Mouse (Mus musculus) intestine, postnatal 0 days (tissue): ENCODE results near the gene Ctnna3. TPM values are rescaled to one million over a fixed set of nuclear protein-coding genes. Genes with fewer than 3 reads are reported as not detected.
"Not testable (repeated sequence)": the region's sequence is repeated elsewhere in the genome, so short reads cannot be mapped to it uniquely, and the experiment has no call there.

Source experiments
- ATAC-seq: fragments of 200-750 bp; cut with Nextera tagmentation; 2 replicates; pipeline ENCODE4 v1.8.0; 2017; ENCODE audit warnings: mild to moderate bottlenecking, moderate TSS enrichment, moderate library complexity
- H3K27ac ChIP-seq: fragments of 300-500 bp; sonication (generic); 2 replicates; pipeline ENCODE4 v1.5.1; 2014; ENCODE audit warnings: mild to moderate bottlenecking, low read depth, low read length, moderate library complexity
- H3K27me3 ChIP-seq: fragments of 300-500 bp; sonication (generic); replicated peaks from 2 replicates; pipeline ENCODE4 v1.6.1; 2014; ENCODE audit warnings: low read length, mixed read lengths; ENCODE audit not compliant: control insufficient read depth, insufficient read depth
- H3K36me3 ChIP-seq: fragments of 300-500 bp; sonication (generic); 2 replicates; pipeline ENCODE4 v1.6.1; 2014; ENCODE audit warnings: mild to moderate bottlenecking, moderate library complexity; ENCODE audit not compliant: control insufficient read depth, insufficient read depth
- H3K4me1 ChIP-seq: fragments of 300-500 bp; sonication (generic); replicated peaks from 2 replicates; pipeline ENCODE4 v1.6.1; 2014; ENCODE audit warnings: antibody characterized with exemption, low read length, mixed read lengths; ENCODE audit not compliant: control insufficient read depth, insufficient read depth
- H3K4me2 ChIP-seq: fragments of 300-500 bp; sonication (generic); replicated peaks from 2 replicates; pipeline ENCODE4 v1.6.1; 2014; ENCODE audit warnings: low read depth, mild to moderate bottlenecking, moderate library complexity
- H3K4me3 ChIP-seq: fragments of 300-500 bp; sonication (generic); 2 replicates; pipeline ENCODE4 v1.5.1; 2014; ENCODE audit warnings: low read depth, low read length
- H3K9ac ChIP-seq: fragments of 300-500 bp; sonication (generic); 2 replicates; pipeline ENCODE4 v1.6.1; 2014; ENCODE audit warnings: mild to moderate bottlenecking, low read depth, low read length
- H3K9me3 ChIP-seq: fragments of 300-500 bp; sonication (generic); 2 replicates; pipeline ENCODE4 v1.6.1; 2016; ENCODE audit warnings: mixed run types; ENCODE audit not compliant: control insufficient read depth
- CTCF ChIP-seq: sonication (generic); IDR thresholded peaks from 2 replicates; pipeline ENCODE4 v1.5.1; 2016; ENCODE audit warnings: low read depth, mild to moderate bottlenecking, control low read depth, antibody characterized with exemption, moderate library complexity
- WGBS: fragments of 180-500 bp; shearing (Covaris S2); extraction: QIAGEN DNeasy Blood & Tissue Kit; methylation state at CpG from one replicate; pipeline ENCODE4 v1.1.7; 2014; 5-methylcytosine and 5-hydroxymethylcytosine counted together
- polyA plus RNA-seq: library from polyadenylated mRNA; unstranded; fragments of >200 nt; fragmentation: Nextera tagmentation; extraction: Ambion mirVana; gene quantifications from 2 replicates; pipeline ENCODE4 v1.2.1, GENCODE M21; 2015

Gene Ctnna3
- polyA plus RNA-seq, 1 experiment from 2014 or later, result 0.33 TPM

GRCm38 (mm10) chr10:64311622-64312292, 881.9 kb downstream of the Ctnna3 start:
- TF ChIP-seq CTCF, result no peak
- ATAC-seq, result no peak
- H3K4me1 ChIP-seq, result no peaks in the 10 kb centered on the region
- H3K9ac ChIP-seq, result no peak overlapping the region
- no peaks in the 10 kb centered on the region for H3K27me3 ChIP-seq
- no peaks in the 10 kb centered on the region for H3K9me3 ChIP-seq
- WGBS, result 83% methylated on average over 2 of the region's 2 CpGs
- no peak overlapping the region for H3K4me2 ChIP-seq
- no peak overlapping the region for H3K4me3 ChIP-seq
- no peak overlapping the region for H3K27ac ChIP-seq
- H3K36me3 ChIP-seq, result no peaks in the 10 kb centered on the region

- no peak for ATAC-seq
- H3K4me1 ChIP-seq, result no peaks in the 10 kb centered on the region
- H3K27me3 ChIP-seq, result no peaks in the 10 kb centered on the region
- H3K9me3 ChIP-seq, result no peaks in the 10 kb centered on the region
- H3K4me3 ChIP-seq, result no peak overlapping the region
- H3K36me3 ChIP-seq, result no peaks in the 10 kb centered on the region
- no peak for TF ChIP-seq CTCF
- WGBS, result 75% methylated on average over 7 of the region's 7 CpGs
- H3K9ac ChIP-seq, result no peak overlapping the region
- no peak overlapping the region for H3K4me2 ChIP-seq
- no peak overlapping the region for H3K27ac ChIP-seq
Measured at GRCm38 (mm10) chr10:64320332-64320731, 890.4 kb downstream of the Ctnna3 start.

DNA sequence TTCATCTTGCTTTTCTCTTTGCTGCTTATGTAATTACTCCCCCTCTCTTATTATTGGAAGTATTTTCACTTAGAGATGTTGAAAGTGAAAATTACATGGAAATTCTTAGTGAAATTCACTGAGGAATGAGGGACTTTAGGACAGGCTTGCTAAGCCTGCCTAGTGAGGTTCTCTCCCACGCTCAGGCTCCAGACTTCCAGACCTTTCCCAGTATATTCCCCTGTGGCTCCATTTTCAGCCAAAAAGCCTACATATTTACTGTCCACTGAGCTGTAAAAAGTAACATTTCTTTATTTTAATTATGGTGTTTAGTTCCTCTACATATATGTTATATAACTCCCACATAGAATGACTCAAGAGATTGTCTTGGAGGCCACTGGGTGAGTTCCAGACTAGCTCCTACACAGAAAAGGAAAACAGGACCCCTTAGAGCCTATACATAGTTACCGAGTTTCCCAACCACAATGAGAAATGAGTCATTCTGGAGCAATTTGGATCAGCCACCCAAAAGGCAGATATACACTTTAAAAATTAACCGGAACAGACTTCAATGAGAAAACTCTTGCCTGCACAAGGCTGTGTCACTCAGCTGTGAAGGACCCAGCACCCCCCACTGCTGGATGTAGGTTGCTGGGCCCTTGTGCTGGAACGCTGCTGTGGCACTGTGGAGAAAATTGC, 912.9 kb downstream of the Ctnna3 start:
- Histone ChIP-seq H3K9ac (no peak overlapping the region), H3K36me3 (no peaks in the 10 kb centered on the region), H3K4me1 (no peaks in the 10 kb centered on the region), H3K27me3 (no peaks in the 10 kb centered on the region), H3K4me2 (no peak overlapping the region), H3K27ac (no peak overlapping the region), H3K4me3 (no peak overlapping the region), H3K9me3 (no peaks in the 10 kb centered on the region)
- TF ChIP-seq CTCF, result no peak
- no peak for ATAC-seq
- 82% methylated on average over 4 of the region's 4 CpGs for WGBS

DNA sequence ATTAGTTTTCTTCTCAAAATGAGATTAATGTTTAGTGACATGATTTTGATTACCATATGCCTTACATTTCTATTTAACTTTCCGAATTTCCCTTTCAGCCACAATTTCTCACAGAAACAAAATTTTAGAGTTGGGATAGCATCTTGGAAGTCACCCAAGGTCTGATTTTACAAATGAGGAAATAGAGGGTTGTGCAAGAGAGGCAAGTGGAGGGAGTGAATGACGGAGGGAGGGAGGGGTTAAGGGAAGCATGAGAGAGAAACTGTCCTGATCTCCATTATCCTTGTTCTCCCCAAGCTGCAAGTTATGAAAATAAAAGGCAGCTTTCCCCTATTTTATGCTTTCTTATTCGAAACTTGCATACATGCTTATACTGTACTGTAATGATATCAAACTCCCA, 943.4 kb downstream of the Ctnna3 start:
- H3K27ac ChIP-seq, result no peak overlapping the region
- no peaks in the 10 kb centered on the region for H3K27me3 ChIP-seq
- no peak for ATAC-seq
- no peak for TF ChIP-seq CTCF
- no peaks in the 10 kb centered on the region for H3K9me3 ChIP-seq
- H3K4me2 ChIP-seq, result no peak overlapping the region
- H3K4me3 ChIP-seq, result no peak overlapping the region
- H3K36me3 ChIP-seq, result no peaks in the 10 kb centered on the region
- 67% methylated on average over 3 of the region's 3 CpGs for WGBS
- H3K4me1 ChIP-seq, result no peaks in the 10 kb centered on the region
- no peak overlapping the region for H3K9ac ChIP-seq

GRCm38 (mm10) chr10:64377751-64378150, 947.9 kb downstream of the Ctnna3 start:
- no peak for ATAC-seq
- no peak overlapping the region for H3K4me3 ChIP-seq
- no peak for TF ChIP-seq CTCF
- no peak overlapping the region for H3K27ac ChIP-seq
- no peaks in the 10 kb centered on the region for H3K9me3 ChIP-seq
- no peaks in the 10 kb centered on the region for H3K4me1 ChIP-seq
- no peak overlapping the region for H3K4me2 ChIP-seq
- WGBS, result 87% methylated on average over 4 of the region's 4 CpGs
- no peaks in the 10 kb centered on the region for H3K27me3 ChIP-seq
- H3K36me3 ChIP-seq, result no peaks in the 10 kb centered on the region
- no peak overlapping the region for H3K9ac ChIP-seq

GRCm38 (mm10) chr10:64396579-64396978, 966.7 kb downstream of the Ctnna3 start:
- ATAC-seq, result no peak
- no peaks in the 10 kb centered on the region for H3K9me3 ChIP-seq
- no peak for TF ChIP-seq CTCF

DNA sequence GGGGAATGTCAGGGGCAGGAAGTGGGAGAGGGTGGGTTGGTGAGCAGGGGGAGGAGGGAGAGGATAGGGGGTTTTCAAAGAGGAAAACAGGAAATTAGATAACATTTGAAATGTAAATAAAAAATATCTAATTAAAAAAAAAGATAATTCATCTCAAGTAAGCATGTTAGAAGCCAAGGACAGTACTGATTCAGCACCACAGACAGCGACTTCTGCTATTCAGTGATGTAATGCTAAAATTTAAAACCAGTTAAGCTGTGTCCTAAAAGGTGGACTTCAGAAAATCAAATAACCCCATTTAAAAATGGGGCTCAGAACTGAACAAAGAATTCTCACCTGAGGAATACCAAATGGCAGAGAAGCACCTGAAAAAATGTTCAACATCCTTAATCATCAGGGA, 988.5 kb downstream of the Ctnna3 start:
- H3K36me3 ChIP-seq, H3K4me1 ChIP-seq, H3K27me3 ChIP-seq, H3K9ac ChIP-seq, H3K9me3 ChIP-seq, H3K4me2 ChIP-seq, ATAC-seq, H3K27ac ChIP-seq, H3K4me3 ChIP-seq: not testable (repeated sequence)
- WGBS, result 38% methylated on average over 1 of the region's 1 CpGs

More at GRCm38 (mm10) chr10:64396579-64396978, 966.7 kb downstream of the Ctnna3 start:
- 54% methylated on average over 2 of the region's 2 CpGs for WGBS
- H3K27ac ChIP-seq, result no peak overlapping the region
- no peaks in the 10 kb centered on the region for H3K36me3 ChIP-seq
- H3K9ac ChIP-seq, result no peak overlapping the region
- no peaks in the 10 kb centered on the region for H3K4me1 ChIP-seq
- no peaks in the 10 kb centered on the region for H3K27me3 ChIP-seq
- H3K4me3 ChIP-seq, result no peak overlapping the region
- H3K4me2 ChIP-seq, result no peak overlapping the region
